Mouse (Mus musculus): ENCODE data around the gene Ccdc151. TPM values are rescaled to one million over a fixed set of nuclear protein-coding genes. Genes with fewer than 3 reads are reported as not detected.

The Ccdc151 gene
- polyA plus RNA-seq, 1 experiment from 2014 or later = 2.6 TPM

- ATAC-seq (replicated peaks; ENCODE audit: insufficient number of reproducible peaks, low FRiP score, low TSS enrichment, low read depth) = no peak
- H3K9me3 ChIP-seq (replicated peaks; ENCODE audit: control insufficient read depth, low read length) = no peaks in the 10 kb centered on the region
- no peak overlapping the region for H3K4me2 ChIP-seq (ENCODE audit: low read depth, low read length)
- H3K4me1 ChIP-seq (ENCODE audit: control insufficient read depth, insufficient read depth, low read length) = no peaks in the 10 kb centered on the region; the same call in 1 of the 2 replicates
- H3K36me3 ChIP-seq (replicated peaks; ENCODE audit: control insufficient read depth, insufficient read depth, low read depth, low read length) = no peaks in the 10 kb centered on the region
- no peak overlapping the region for H3K27ac ChIP-seq (replicated peaks; ENCODE audit: low read depth, low read length)
- no peak for DNase-seq (ENCODE audit: low spot score)
- 0 out of 2 replicates have a peak, but pooled peaks cover 3% of the 10 kb centered on the region for H3K27me3 ChIP-seq (ENCODE audit: control insufficient read depth, insufficient read depth, low read length)
- WGBS = 81% methylated on average over 3 of the region's 3 CpGs
- no peak overlapping the region for H3K4me3 ChIP-seq (ENCODE audit: low read depth, low read length)
- no peak overlapping the region for H3K9ac ChIP-seq (replicated peaks; ENCODE audit: low read length)
Observed at GRCm38 (mm10) chr9:21951977-21952376, 50.5 kb downstream of the Ccdc151 start.

- DNase-seq (ENCODE audit: low spot score) (peak; percentile 79), ATAC-seq (replicated peaks; ENCODE audit: insufficient number of reproducible peaks, low FRiP score, low TSS enrichment, low read depth) (no peak)
- 16% methylated on average over 11 of the region's 11 CpGs for WGBS
- no peak overlapping the region for H3K4me2 ChIP-seq (ENCODE audit: low read depth, low read length)
- H3K36me3 ChIP-seq (replicated peaks; ENCODE audit: control insufficient read depth, insufficient read depth, low read depth, low read length) = no peaks in the 10 kb centered on the region
- H3K4me1 ChIP-seq (ENCODE audit: control insufficient read depth, insufficient read depth, low read length) = no peaks in the 10 kb centered on the region; the same call in 1 of the 2 replicates
- no peaks in the 10 kb centered on the region for H3K9me3 ChIP-seq (replicated peaks; ENCODE audit: control insufficient read depth, low read length)
- 0 out of 2 replicates have a peak, but pooled peaks cover 3% of the 10 kb centered on the region for H3K27me3 ChIP-seq (ENCODE audit: control insufficient read depth, insufficient read depth, low read length)
- H3K4me3 ChIP-seq (ENCODE audit: low read depth, low read length) = no peak overlapping the region
- H3K27ac ChIP-seq (replicated peaks; ENCODE audit: low read depth, low read length) = no peak overlapping the region
- no peak overlapping the region for H3K9ac ChIP-seq (replicated peaks; ENCODE audit: low read length)
Observed at GRCm38 (mm10) chr9:21950322-21950721, 52.1 kb downstream of the Ccdc151 start.

DNA sequence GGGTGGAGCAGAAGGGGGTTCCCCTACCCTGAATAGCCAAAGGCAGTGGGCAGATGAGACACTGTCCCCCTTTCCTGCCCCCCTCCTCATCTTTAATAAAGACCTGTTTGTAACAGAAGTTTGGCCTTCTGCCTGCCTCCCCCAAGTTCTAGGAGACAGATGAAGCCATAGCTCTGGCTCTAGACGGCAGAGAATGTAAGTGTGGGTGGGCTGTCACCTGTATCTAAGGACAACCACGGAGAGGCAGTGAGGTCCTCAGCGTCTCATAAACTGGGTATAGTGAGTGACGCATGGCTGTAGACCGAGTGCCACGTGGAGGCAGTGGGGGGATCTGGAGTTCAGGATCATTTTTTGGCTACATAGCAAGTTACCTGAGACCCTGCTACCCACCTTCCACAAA, 53.6 kb downstream of the Ccdc151 start:
- no peak overlapping the region for H3K4me2 ChIP-seq (ENCODE audit: low read depth, low read length)
- H3K27ac ChIP-seq (replicated peaks; ENCODE audit: low read depth, low read length) = no peak overlapping the region
- H3K36me3 ChIP-seq (replicated peaks; ENCODE audit: control insufficient read depth, insufficient read depth, low read depth, low read length) = no peaks in the 10 kb centered on the region
- 0 out of 2 replicates have a peak, but pooled peaks cover 3% of the 10 kb centered on the region for H3K27me3 ChIP-seq (ENCODE audit: control insufficient read depth, insufficient read depth, low read length)
- no peak overlapping the region for H3K9ac ChIP-seq (replicated peaks; ENCODE audit: low read length)
- no peak overlapping the region for H3K4me3 ChIP-seq (ENCODE audit: low read depth, low read length)
- ATAC-seq (replicated peaks; ENCODE audit: insufficient number of reproducible peaks, low FRiP score, low TSS enrichment, low read depth) = no peak
- WGBS = 74% methylated on average over 6 of the region's 6 CpGs
- no peaks in the 10 kb centered on the region for H3K9me3 ChIP-seq (replicated peaks; ENCODE audit: control insufficient read depth, low read length)
- DNase-seq (ENCODE audit: low spot score) = no peak
- no peaks in the 10 kb centered on the region; the same call in 1 of the 2 replicates for H3K4me1 ChIP-seq (ENCODE audit: control insufficient read depth, insufficient read depth, low read length)

- Histone ChIP-seq H3K27ac (replicated peaks; ENCODE audit: low read depth, low read length) (no peak overlapping the region), H3K27me3 (ENCODE audit: control insufficient read depth, insufficient read depth, low read length) (0 out of 2 replicates have a peak, but pooled peaks cover 3% of the 10 kb centered on the region), H3K36me3 (replicated peaks; ENCODE audit: control insufficient read depth, insufficient read depth, low read depth, low read length) (no peaks in the 10 kb centered on the region), H3K9me3 (replicated peaks; ENCODE audit: control insufficient read depth, low read length) (no peaks in the 10 kb centered on the region), H3K4me3 (ENCODE audit: low read depth, low read length) (no peak overlapping the region), H3K4me1 (ENCODE audit: control insufficient read depth, insufficient read depth, low read length) (no peaks in the 10 kb centered on the region; the same call in 1 of the 2 replicates), H3K9ac (replicated peaks; ENCODE audit: low read length) (no peak overlapping the region), H3K4me2 (ENCODE audit: low read depth, low read length) (no peak overlapping the region)
- ATAC-seq (replicated peaks; ENCODE audit: insufficient number of reproducible peaks, low FRiP score, low TSS enrichment, low read depth) (no peak), DNase-seq (ENCODE audit: low spot score) (no peak)
- 60% methylated on average over 8 of the region's 8 CpGs for WGBS
Observed at GRCm38 (mm10) chr9:21948146-21948545, 54.3 kb downstream of the Ccdc151 start.

DNA sequence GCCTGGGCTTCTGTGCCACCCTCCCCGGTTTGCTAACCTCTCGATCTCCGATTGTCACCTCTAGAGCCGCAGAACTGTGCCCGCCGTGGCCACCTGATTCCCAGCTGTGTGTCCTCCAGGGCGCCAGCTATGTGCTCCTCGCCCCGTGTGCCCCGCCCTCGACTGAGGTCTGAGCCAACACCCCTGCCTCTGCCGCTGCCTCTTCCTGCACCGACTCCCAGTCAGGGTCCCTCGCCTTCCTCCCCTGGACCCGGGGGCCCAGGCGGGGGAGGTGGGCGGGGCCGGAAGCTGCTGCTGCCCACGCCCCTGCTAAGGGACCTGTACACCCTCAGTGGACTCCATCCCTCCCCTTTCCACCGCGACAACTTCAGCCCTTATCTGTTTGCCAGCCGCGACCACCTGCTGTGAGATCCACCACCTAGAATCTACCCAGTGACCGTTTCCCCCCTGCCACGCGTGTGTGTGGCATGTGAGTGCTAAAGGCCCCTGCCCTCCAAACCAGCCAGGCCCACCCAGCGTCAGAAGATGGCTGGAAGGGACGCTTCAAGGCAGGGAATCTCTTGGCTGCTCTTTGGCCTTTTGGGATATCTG, 54.8 kb downstream of the Ccdc151 start:
- Histone ChIP-seq H3K27me3 (ENCODE audit: control insufficient read depth, insufficient read depth, low read length) (0 out of 2 replicates have a peak, but pooled peaks cover 3% of the 10 kb centered on the region), H3K27ac (replicated peaks; ENCODE audit: low read depth, low read length) (no peak overlapping the region), H3K4me3 (ENCODE audit: low read depth, low read length) (no peak overlapping the region), H3K4me1 (ENCODE audit: control insufficient read depth, insufficient read depth, low read length) (no peaks in the 10 kb centered on the region; the same call in 1 of the 2 replicates), H3K9ac (replicated peaks; ENCODE audit: low read length) (no peak overlapping the region), H3K36me3 (replicated peaks; ENCODE audit: control insufficient read depth, insufficient read depth, low read depth, low read length) (no peaks in the 10 kb centered on the region), H3K4me2 (ENCODE audit: low read depth, low read length) (peak overlapping the region; percentile 19; the same call in 1 of the 2 replicates), H3K9me3 (replicated peaks; ENCODE audit: control insufficient read depth, low read length) (no peaks in the 10 kb centered on the region)
- no peak for DNase-seq (ENCODE audit: low spot score)
- WGBS = 4% methylated on average over 28 of the region's 28 CpGs
- ATAC-seq (replicated peaks; ENCODE audit: insufficient number of reproducible peaks, low FRiP score, low TSS enrichment, low read depth) = no peak

- Histone ChIP-seq H3K4me1 (ENCODE audit: control insufficient read depth, insufficient read depth, low read length) (no peaks in the 10 kb centered on the region; the same call in 1 of the 2 replicates), H3K36me3 (replicated peaks; ENCODE audit: control insufficient read depth, insufficient read depth, low read depth, low read length) (no peaks in the 10 kb centered on the region), H3K27ac (replicated peaks; ENCODE audit: low read depth, low read length) (no peak overlapping the region), H3K4me3 (ENCODE audit: low read depth, low read length) (no peak overlapping the region), H3K27me3 (ENCODE audit: control insufficient read depth, insufficient read depth, low read length) (0 out of 2 replicates have a peak, but pooled peaks cover 3% of the 10 kb centered on the region), H3K9me3 (replicated peaks; ENCODE audit: control insufficient read depth, low read length) (no peaks in the 10 kb centered on the region), H3K9ac (replicated peaks; ENCODE audit: low read length) (no peak overlapping the region), H3K4me2 (ENCODE audit: low read depth, low read length) (no peak overlapping the region)
- ATAC-seq (replicated peaks; ENCODE audit: insufficient number of reproducible peaks, low FRiP score, low TSS enrichment, low read depth) = no peak
- DNase-seq (ENCODE audit: low spot score) = peak; percentile 10
- WGBS = 20% methylated on average over 23 of the region's 23 CpGs
Observed at GRCm38 (mm10) chr9:21944267-21944666, 58.2 kb downstream of the Ccdc151 start.

- Histone ChIP-seq H3K4me2 (ENCODE audit: low read depth, low read length) (no peak overlapping the region), H3K9ac (replicated peaks; ENCODE audit: low read length) (no peak overlapping the region), H3K9me3 (replicated peaks; ENCODE audit: control insufficient read depth, low read length) (no peaks in the 10 kb centered on the region), H3K27ac (replicated peaks; ENCODE audit: low read depth, low read length) (no peak overlapping the region), H3K4me3 (ENCODE audit: low read depth, low read length) (no peak overlapping the region), H3K36me3 (replicated peaks; ENCODE audit: control insufficient read depth, insufficient read depth, low read depth, low read length) (no peaks in the 10 kb centered on the region), H3K27me3 (ENCODE audit: control insufficient read depth, insufficient read depth, low read length) (0 out of 2 replicates have a peak, but pooled peaks cover 3% of the 10 kb centered on the region), H3K4me1 (ENCODE audit: control insufficient read depth, insufficient read depth, low read length) (no peaks in the 10 kb centered on the region; the same call in 1 of the 2 replicates)
- DNase-seq (ENCODE audit: low spot score) = no peak
- no peak for ATAC-seq (replicated peaks; ENCODE audit: insufficient number of reproducible peaks, low FRiP score, low TSS enrichment, low read depth)
- 48% methylated on average over 12 of the region's 12 CpGs for WGBS
Observed at GRCm38 (mm10) chr9:21943638-21944037, 58.8 kb downstream of the Ccdc151 start.

- Histone ChIP-seq H3K36me3 (replicated peaks; ENCODE audit: control insufficient read depth, insufficient read depth, low read depth, low read length) (no peaks in the 10 kb centered on the region), H3K4me3 (ENCODE audit: low read depth, low read length) (no peak overlapping the region), H3K4me1 (ENCODE audit: control insufficient read depth, insufficient read depth, low read length) (no peaks in the 10 kb centered on the region; the same call in 1 of the 2 replicates), H3K27ac (replicated peaks; ENCODE audit: low read depth, low read length) (no peak overlapping the region), H3K4me2 (ENCODE audit: low read depth, low read length) (no peak overlapping the region), H3K9me3 (replicated peaks; ENCODE audit: control insufficient read depth, low read length) (no peaks in the 10 kb centered on the region), H3K27me3 (ENCODE audit: control insufficient read depth, insufficient read depth, low read length) (no peaks in the 10 kb centered on the region), H3K9ac (replicated peaks; ENCODE audit: low read length) (no peak overlapping the region)
- ATAC-seq (replicated peaks; ENCODE audit: insufficient number of reproducible peaks, low FRiP score, low TSS enrichment, low read depth) (no peak), DNase-seq (ENCODE audit: low spot score) (no peak)
- WGBS = 71% methylated on average over 12 of the region's 12 CpGs
Observed at GRCm38 (mm10) chr9:21943046-21943445, 59.4 kb downstream of the Ccdc151 start.
